Mouse (Mus musculus) right cerebral cortex, postnatal 4 days (tissue): ENCODE data around the gene Tmem169.

ENCODE experiments used
- DNase-seq: peaks from one replicate; pipeline ENCODE4 v3.0.0-alpha.2; 2022

Tmem169 gene

DNA sequence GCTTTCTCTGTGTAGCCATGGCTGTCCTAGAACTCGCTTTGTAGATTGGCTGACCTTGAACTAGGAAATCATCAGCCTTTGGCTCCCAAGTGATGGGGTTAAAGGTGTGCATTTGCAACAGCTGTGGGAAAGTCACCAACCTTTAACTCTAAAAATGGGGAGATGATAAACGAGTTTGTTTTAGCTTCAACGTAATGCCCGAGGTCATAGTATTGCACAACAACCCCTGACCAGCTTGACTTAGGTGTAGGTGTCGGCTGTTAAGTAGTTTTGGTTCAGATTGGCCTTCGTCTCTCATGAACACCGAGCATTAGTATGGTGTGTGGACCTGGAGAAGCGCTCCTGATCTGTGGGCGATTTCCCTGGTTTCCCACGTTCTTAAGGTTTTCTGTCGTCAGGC, 50.6 kb downstream of the Tmem169 start:
- no peak for DNase-seq

DNA sequence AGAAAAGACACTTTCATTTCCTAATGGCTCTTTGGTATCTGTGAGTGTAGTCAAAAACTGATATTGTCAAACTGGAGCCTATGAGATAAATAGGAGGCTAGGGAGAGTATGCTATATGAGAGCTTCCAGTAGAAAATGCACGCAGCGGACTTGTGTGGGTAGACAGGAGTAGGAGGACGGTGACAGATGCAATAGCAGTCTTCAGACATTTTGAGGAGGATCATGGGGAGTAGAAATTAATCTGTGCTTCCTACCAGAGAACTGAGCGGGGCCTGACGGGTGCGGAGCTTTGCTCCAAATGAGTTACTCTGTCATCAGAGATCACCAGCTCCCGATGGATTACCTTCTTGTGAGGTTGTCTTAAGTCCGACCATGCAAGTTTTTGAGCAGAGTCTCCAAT, 52.6 kb downstream of the Tmem169 start:
- DNase-seq: no peak

DNA sequence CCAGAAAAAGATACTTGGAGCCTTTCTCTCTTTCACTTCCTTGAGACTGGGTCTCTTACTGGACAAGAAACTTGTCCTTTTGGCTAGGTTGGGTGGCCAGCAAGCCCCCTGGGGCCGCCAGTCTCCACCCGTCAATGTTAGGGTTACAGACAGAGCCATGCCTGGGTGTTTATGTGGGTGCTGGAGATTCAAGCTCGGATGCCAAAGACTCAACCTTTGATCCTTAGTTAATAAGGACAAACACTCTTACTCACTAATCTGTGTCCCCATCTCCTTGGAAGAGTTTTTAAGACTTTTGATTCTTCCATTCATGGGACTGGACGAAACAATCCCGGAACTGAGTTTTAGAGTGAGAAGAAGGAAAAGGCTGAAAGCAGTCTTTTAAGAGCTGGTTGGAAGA, 54.2 kb downstream of the Tmem169 start:
- DNase-seq: no peak

DNA sequence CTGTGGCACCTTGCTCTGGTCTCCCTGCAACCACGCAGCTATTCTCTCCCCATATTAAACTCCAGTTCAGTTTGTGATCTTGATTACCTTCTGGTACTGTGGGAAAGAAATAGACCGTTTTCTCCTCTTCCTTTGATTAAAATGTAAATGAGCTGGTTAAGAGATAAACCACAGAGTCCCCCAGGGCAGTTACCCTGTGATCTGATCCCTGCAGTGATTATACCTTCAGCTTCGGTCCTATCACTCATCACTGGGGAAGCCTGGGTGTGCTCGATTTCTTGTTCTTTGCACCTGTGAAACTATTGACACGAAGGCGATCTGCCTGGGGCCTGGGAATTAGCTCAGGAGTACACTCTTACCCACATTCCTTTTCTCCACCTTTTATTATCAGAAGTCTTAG, 63.7 kb downstream of the Tmem169 start:
- no peak for DNase-seq
